Mouse (Mus musculus): ENCODE data around the gene C2cd4b.

The C2cd4b gene

DNA sequence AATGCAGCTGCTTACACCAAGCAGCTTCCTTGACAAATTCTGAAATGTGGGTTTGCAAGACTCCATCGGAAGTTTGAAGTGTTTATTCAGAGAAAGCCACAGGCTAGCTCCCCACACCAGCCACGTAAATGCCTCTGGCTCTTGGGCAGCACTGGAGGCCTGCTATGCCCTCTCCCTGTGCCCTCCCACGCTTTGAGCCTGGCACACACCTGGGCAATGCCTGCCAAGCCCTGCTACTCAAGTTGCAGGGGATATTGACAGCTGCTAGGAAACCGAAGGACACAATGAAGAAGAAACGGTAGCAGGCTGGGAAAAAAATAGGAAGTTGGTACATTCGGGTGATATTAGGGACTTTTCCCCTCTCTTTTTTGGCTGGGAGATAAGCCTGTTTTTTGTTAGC lies 15.0 kb downstream of the C2cd4b start:
- no peak for DNase-seq

DNA sequence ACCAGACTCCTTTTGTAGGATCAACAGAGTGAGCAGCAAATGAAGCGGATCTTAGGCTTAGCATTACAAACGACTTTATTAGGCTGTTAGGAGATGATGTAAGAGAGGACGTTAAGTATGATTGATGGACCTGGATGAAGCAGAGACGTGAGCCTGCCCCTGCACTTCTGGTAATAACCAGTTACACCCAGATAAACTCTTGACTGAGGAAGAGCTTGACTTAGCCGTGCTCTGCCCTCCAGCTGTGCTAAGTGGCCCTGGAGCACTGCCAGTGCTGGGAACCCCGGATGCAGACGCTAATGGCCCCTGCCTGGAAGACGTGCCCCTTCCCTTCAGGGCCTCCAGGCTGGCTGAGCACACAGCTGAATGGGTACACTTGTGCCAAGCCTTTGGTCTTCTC lies 19.3 kb downstream of the C2cd4b start:
- no peak for DNase-seq

DNA sequence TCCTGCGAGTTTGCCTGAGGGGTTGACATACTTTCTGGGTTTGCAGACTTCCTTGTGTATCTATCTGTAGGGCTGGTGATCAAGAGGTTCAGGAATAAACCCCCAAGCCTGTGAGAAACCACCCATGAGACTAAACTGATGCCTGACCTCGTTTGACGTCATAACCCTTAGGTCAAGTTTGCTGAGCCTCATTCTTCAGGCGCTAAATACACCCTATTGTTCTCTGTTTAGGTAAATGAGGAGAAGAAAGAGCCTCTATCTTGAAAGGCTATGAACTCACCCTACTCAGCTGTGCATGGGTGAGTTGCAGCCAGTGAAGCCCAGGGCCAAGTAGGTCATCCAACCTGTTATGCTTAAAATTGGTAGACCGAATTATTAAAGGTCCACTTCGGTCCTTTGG lies 23.5 kb downstream of the C2cd4b start:
- no peak for DNase-seq

DNA sequence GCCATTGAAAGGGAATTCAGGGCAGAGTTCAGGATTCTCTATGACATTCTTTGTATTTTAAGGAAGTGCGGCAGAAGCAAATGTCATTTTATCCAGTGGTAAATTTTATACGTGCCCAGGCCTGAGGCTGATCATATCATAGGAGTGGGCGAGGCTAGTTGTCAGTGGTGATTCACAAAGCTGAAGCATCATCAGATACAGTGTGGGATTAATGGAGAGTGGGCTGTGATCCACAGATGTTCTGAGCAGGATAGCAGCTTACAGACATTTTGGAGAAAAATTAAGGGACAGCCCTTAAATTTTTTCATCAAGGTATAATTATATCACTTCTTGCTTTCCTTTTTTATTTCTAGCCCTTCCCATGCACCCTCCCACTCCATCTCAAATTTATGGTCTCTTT lies 24.2 kb downstream of the C2cd4b start:
- peak; percentile 38 for DNase-seq

GRCm38 (mm10) chr9:67783925-67784324 lies 24.7 kb downstream of the C2cd4b start:
- DNase-seq: no peak

- no peak for DNase-seq
These were observed 27.1 kb downstream of the C2cd4b start for GRCm38 (mm10) chr9:67786311-67786710.

- no peak for DNase-seq
These were observed 28.4 kb downstream of the C2cd4b start for GRCm38 (mm10) chr9:67787671-67788070.

- no peak for DNase-seq
These were observed 33.2 kb downstream of the C2cd4b start for GRCm38 (mm10) chr9:67792405-67792804.

DNA sequence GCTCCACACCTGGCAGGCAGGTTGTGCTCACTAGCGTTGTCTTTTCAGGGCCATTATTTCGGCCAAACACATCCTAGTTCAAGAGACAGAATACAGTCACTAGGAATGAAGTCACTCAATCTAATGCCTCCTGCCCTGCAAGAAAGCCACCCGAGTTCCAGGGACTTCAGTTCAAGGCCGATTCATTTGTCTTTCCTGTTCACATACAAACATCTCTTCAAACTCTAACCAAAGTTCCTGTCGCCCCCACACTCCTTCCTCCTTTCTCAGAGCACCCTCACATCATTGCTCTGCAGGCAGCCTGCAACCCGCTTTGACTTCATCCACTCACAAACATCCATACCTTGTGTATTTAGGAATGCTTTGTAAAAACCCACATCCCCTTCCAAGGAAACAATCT lies 34.3 kb downstream of the C2cd4b start:
- DNase-seq: no peak

DNA sequence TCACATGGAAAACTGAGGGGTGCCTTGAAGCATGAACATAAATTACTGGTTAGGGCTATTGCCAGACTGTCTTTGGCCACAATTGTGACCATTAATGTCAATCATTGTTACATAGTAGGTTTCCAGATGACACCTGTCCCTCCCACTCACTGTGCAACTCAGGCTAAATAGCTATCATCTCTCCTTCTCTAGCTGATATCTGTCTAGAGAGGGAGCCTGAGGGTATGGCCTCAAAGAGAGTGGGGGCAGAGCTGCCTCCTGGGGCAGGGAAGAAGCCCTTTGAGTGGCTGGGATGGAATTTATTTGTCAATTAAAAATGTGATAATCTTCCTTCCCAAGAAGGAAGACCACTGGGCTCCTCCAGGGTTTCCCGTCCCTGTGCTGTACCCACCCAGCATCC lies 35.0 kb downstream of the C2cd4b start:
- no peak for DNase-seq

GRCm38 (mm10) chr9:67794668-67795067 lies 35.4 kb downstream of the C2cd4b start:
- no peak for DNase-seq

DNA sequence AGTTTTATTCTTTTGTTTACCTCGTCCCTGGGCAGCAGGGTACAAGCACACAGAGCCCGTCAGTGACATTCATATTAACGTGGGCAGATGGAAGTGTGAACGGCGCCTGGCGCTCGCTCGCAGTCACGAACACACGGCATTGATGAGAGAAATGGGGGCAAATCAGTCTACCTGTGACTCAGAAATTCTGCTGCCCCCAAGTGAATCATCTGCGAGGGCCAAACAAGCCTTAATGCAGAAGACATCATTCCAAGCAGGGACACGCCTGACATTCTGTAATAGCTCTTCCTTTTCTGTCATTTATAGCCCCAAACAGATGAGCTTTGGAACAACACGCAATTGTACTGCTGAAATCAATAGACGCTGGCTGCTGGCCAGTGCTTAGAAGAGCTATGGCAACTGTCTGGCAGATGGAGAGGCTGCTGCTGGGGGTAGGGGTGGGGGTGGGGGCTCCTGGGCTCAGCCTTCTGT lies 36.0 kb downstream of the C2cd4b start:
- peak; percentile 90 for DNase-seq

DNA sequence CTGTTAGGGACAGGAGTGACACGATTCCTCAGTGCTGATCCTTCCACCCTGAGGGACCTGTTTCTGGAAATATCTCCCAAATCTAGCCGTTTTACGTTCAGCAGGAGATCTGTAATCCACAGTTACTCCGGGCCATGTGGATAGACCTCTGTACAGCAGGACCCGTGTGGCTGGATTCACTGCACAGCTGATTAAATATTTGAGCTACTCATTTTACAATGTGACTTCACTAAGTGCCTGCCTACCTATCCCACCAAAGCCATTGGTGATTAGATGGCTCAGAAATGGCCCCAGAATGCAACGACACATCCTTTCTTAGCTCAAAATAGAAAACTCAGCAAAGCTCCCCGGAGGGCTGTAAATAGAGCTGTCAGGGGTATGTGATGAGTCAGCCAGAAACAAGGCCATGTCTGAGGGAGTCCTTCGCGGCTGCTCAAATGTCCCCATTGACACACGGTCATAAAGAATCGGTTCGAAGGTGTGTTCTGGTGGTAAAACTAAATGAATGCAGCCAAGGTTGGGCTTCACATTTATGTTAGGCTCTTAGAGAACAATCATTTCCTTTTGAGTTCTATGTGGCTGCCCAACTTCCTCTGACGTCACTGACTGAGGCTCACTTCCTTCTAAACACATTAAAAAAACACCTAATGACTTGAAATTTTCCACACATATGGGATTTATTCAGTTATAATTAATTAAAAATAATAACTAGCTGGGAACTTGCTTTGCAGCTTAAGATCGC lies 40.0 kb downstream of the C2cd4b start:
- DNase-seq: no peak

- peak; percentile 35 for DNase-seq
These were observed 43.0 kb downstream of the C2cd4b start for GRCm38 (mm10) chr9:67802241-67802640.

DNA sequence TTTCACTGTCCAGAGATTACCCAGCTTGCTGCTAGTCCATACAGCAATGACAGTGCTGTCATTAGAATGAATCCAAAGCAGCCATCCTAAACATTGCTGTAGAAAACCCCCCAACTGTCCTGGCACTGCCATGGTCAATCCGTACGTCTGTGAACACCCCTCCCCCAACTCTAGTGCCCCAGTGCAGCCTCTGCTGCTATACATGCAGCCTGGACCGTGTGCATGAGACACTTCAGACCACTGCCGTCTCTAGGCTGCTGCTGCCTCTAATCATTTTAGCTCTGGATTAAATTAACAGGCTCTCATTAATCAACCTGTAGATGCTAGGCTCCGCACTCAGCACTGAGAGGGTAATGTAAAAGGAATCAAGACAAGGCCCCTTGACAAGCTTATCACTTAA lies 47.8 kb downstream of the C2cd4b start:
- no peak for DNase-seq

DNA sequence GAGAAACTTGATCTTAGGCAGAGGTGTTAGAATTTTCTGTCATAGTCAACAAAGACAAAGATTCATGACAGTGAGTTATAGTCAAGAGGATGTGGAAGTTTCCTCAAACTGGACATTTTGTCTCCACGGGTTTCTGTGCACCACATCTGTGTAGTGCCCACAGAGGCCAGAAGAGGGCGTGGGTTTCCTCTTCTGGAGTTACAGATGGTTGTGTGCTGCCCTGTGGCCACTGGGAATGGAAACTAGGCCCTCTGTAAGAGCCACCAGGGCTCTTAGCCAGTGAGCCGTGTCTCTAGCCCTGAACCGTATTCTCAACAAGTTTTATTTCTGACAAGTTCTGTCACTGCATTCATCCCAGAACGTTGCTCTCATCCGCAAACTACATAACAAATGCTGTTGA lies 51.3 kb downstream of the C2cd4b start:
- DNase-seq: no peak
